Mouse (Mus musculus) forelimb bud, embryonic 11.5 days (tissue): ENCODE results near the gene Gopc.
A peak's percentile ranks its signal among the peaks of the same experiment; 100 is the strongest.
"Not testable (repeated sequence)": the region's sequence is repeated elsewhere in the genome, so short reads cannot be mapped to it uniquely, and the experiment has no call there.

Experiments
- DNase-seq: peaks from one replicate; pipeline ENCODE4 v3.0.0-alpha.2; 2012; ENCODE audit warnings: low read depth, low spot score

The Gopc gene

GRCm38 (mm10) chr10:52387192-52387591 is 5.3 kb upstream of the Gopc start:
- DNase-seq = no peak

GRCm38 (mm10) chr10:52384823-52385610 is 3.1 kb upstream of the Gopc start:
- peak; percentile 42 for DNase-seq

- no peak for DNase-seq
Observed at GRCm38 (mm10) chr10:52383522-52383921, 1.6 kb upstream of the Gopc start.

- no peak for DNase-seq
Observed at GRCm38 (mm10) chr10:52383022-52383421, 1.1 kb upstream of the Gopc start.

DNA sequence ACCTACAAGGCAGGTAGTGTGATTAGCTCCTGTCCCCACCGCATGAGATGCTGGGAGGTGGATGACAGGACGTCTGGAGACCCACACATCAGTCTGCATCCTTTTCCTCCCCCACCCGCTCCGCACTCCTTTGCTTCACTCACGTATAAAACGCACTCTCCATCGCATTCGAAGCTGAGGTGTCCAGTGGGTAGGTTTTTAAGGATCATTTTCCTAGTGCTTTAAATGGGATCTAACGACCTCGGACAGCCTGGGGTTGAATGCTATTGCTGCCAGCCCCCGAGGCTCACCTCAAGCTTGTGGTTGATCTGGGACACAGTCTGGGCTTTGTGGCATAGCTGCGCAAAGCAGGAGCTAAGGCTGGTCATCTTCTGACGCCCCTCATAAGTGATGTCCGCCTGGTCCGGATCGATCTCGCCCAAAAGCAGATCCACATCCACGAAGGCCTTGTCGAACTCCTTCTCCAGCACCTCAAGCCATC is 563 bp downstream of the Gopc start:
- peak; percentile 42 for DNase-seq

GRCm38 (mm10) chr10:52377813-52378212 is 4.1 kb downstream of the Gopc start:
- DNase-seq = no peak

DNA sequence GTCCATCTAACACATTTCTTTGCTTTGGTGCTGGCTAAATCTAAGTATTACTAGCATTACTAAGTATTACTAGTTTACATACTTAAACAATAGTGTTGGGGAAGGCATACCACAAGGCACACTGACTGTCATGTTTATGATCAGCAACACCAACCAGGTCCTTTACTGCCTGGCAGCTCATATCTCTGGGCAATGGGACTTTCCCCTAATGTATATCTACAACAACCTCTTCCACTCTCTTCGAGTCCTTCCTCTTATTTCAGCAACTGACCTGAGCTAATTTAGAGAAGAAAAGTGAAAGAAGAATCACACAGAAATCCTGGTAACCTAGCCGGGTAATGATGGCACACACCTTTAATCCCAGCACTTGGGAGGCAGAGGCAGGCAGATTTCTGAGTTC is 5.5 kb downstream of the Gopc start:
- no peak for DNase-seq

- DNase-seq = no peak
Observed at GRCm38 (mm10) chr10:52374651-52375050, 7.3 kb downstream of the Gopc start.

GRCm38 (mm10) chr10:52373834-52374233 is 8.1 kb downstream of the Gopc start:
- no peak for DNase-seq

GRCm38 (mm10) chr10:52368376-52368775 is 13.5 kb downstream of the Gopc start:
- DNase-seq = no peak

GRCm38 (mm10) chr10:52360862-52361609 is 20.9 kb downstream of the Gopc start:
- DNase-seq = no peak

GRCm38 (mm10) chr10:52360241-52360735 is 21.6 kb downstream of the Gopc start:
- DNase-seq = no peak

GRCm38 (mm10) chr10:52358467-52358866 is 23.5 kb downstream of the Gopc start, which contains the start of gene Gm26741:
Gene Gm26741, plus strand, starts transcription at chr10:52358767.
- DNase-seq = no peak

GRCm38 (mm10) chr10:52353184-52353583 is 28.7 kb downstream of the Gopc start:
- DNase-seq = no peak

DNA sequence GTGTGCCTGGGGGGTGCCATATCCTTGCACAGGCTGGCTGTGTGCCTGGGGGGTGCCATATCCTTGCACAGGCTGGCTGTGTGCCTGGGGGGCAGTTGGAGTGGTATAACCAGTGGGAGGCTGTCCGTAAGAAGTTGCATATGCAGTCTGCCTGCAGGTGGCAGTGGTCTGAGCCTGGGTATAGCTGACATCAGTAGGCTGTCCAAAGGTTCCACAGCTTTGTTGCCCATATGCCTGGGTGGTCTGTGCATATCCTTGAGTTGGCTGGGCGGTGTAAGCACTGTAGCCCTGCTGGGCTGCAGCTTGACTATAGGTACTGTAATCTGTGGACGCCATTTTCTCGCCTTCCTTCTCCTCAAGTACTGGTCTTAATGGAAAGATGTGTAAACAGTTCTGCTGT is 38.6 kb downstream of the Gopc start:
- not testable (repeated sequence) for DNase-seq

DNA sequence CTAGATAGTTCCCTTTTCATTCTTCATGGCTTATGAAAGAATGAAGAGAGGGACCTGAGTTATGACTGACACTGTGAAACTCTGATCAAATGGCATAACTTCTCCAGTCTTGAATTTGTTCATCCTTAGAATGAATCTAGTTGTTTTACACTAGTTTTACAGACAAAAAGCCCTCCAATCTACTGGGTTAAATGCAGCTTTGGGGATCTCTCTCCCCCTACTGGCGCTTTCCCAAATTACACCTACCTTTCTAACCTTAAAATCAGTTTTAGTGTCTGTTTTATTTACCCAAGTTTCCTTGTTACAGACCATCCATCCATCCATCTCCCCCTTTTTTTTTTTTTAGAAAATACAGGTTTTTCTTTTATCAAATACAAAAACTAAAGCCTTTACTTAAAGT is 50.9 kb downstream of the Gopc start:
- DNase-seq = peak; percentile 40

DNA sequence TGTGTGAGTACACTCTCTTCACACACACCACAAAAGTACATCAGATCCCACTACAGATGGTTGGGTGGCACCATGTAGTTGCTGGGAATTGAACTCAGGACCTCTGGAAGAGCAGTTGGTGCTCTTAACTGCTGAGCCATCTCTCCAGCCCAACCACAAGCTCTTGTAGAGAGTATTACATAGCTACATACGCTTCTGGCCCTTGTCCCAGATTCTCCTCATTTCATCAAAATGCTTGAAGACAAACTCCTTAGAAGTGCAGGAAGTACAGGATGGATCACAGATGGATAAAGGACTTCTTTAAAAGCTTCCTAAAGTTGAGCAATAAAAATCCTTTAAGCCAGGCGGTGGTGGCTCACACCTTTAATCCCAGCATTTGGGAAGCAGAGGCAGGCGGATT is 60.0 kb downstream of the Gopc start:
- no peak for DNase-seq

- no peak for DNase-seq
Observed at GRCm38 (mm10) chr10:52319506-52320286, 62.2 kb downstream of the Gopc start.

- no peak for DNase-seq
Observed at GRCm38 (mm10) chr10:52309196-52309595, 72.7 kb downstream of the Gopc start.

- DNase-seq = no peak
Observed at GRCm38 (mm10) chr10:52304574-52304973, 77.3 kb downstream of the Gopc start.

DNA sequence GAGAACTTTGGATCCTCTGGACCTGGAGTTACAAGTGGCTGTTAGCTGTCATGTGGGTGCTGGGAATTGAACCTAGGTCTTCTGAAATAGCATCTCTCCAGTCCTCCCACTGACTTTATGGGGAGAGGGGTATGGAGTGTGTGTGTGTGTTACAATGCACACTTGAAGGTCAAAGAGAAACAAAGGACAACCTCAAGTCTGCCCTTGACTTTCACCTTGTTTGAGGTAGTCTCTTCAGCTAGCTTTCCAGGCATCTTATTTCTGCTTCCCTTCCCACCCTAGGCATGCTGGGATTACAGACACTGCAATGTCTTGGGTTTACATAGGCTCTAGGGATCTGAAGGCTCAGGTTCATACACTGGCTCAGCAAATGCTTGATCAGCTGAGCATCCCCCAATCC is 79.7 kb downstream of the Gopc start:
- no peak for DNase-seq

GRCm38 (mm10) chr10:52301766-52302165 is 80.2 kb downstream of the Gopc start:
- DNase-seq = no peak
